Mouse (Mus musculus) bone marrow, adult 2 months (tissue): ENCODE measurements around the gene Ap5z1. TPM values are rescaled to one million over a fixed set of nuclear protein-coding genes. Genes with fewer than 3 reads are reported as not detected.

Experiments
- H3K27ac ChIP-seq: fragments of 200-500 bp; 2 replicates; pipeline ENCODE4 v1.5.1; 2012; ENCODE audit warnings: low read depth, mild to moderate bottlenecking, control low read depth, inconsistent platforms, low read length; ENCODE audit not compliant: control insufficient read depth, poor library complexity, insufficient read depth
- H3K4me1 ChIP-seq: fragments of 200-500 bp; 2 replicates; pipeline ENCODE4 v1.6.1; 2011; ENCODE audit warnings: low read length; ENCODE audit not compliant: control insufficient read depth, insufficient read depth
- H3K4me3 ChIP-seq: fragments of 200-500 bp; replicated peaks from 2 replicates; pipeline ENCODE3; 2011; ENCODE audit warnings: mild to moderate bottlenecking, low read depth, low read length, control low read depth; ENCODE audit not compliant: control insufficient read depth
- CTCF ChIP-seq: fragments of 200-500 bp; IDR thresholded peaks from 2 replicates; pipeline ENCODE4 v1.5.1; 2011; ENCODE audit warnings: low read length, control low read depth; ENCODE audit not compliant: control insufficient read depth, insufficient read depth
- POLR2A ChIP-seq: fragments of 200-500 bp; IDR thresholded peaks from 2 replicates; pipeline ENCODE4 v1.6.1; 2011; ENCODE audit warnings: low read depth, mild to moderate bottlenecking, control low read depth, low read length, borderline replicate concordance; ENCODE audit not compliant: control insufficient read depth
- WGBS: fragments of 180-500 bp; shearing (Covaris S2); methylation state at CpG from one replicate; pipeline ENCODE4 v1.1.7; 2018; 5-methylcytosine and 5-hydroxymethylcytosine counted together
- polyA plus RNA-seq: library from polyadenylated mRNA; stranded (reverse); fragments of >200 nt; gene quantifications from 2 replicates; pipeline ENCODE4 v1.2.4, GENCODE M21; 2011; ENCODE audit warnings: low replicate concordance; ENCODE audit not compliant: missing spikeins, insufficient read depth, insufficient read length

Gene Ap5z1
- polyA plus RNA-seq, 1 experiment = 22.8 TPM

DNA sequence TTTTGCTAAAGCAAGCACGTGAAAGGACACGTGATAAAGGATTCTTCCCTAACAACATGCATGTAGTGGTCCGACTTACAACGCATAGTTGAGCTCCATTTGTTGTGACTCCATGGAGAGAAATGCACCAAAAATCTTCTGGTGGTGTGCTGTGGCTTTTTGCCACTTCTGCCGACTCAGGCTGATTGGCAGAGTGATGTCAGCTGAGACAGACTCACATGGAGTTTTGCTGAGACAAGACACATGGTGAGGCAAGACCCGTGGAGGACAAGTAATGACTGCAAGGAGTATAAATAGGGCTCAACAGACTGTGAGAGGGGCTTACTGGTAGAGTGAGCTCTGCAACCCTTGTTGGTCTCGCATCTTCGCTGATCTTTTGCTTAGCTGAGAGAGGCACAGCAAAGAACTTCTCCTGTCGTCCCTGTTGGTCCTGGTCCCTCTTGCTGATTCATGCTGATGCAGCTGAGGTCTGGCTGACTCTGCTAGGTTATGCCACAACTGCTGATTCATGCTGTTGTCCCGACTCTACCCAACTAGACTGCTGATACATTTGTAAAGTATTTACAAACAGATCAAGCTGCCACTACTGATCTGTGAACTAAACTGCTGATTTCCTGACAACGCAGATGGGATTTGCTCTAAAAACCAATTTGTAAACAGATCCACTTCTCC is 57.6 kb downstream of the Ap5z1 start:
- no peak overlapping the region for H3K27ac ChIP-seq
- H3K4me3 ChIP-seq = no peak overlapping the region
- no peaks in the 10 kb centered on the region for H3K4me1 ChIP-seq
- 63% methylated on average over 11 of the region's 11 CpGs for WGBS
- no peak for TF ChIP-seq POLR2A
- no peak for TF ChIP-seq CTCF

GRCm38 (mm10) chr5:142524711-142525464 is 61.1 kb downstream of the Ap5z1 start:
- WGBS = 76% methylated on average over 8 of the region's 8 CpGs
- Histone ChIP-seq H3K4me3 (no peak overlapping the region), H3K27ac (no peak overlapping the region), H3K4me1 (no peaks in the 10 kb centered on the region)
- TF ChIP-seq POLR2A (no peak), CTCF (no peak)

Other genes starting within 250 kb of the Ap5z1 start
- gene Foxk1, start 62.4 kb upstream of the Ap5z1 start, polyA plus RNA-seq = 5.7 and 9.1 TPM in 2 replicates
- not detected in 2 replicates for gene Papolb, start 66.1 kb downstream of the Ap5z1 start, polyA plus RNA-seq
- 2.2 TPM in 1 of 2 replicates, not detected in the other for gene Radil, start 87.2 kb downstream of the Ap5z1 start, polyA plus RNA-seq
- gene Mmd2, start 144.9 kb downstream of the Ap5z1 start, polyA plus RNA-seq = not detected in 2 replicates
- gene Wipi2, start 163.8 kb downstream of the Ap5z1 start, polyA plus RNA-seq = 29.4 and 41.8 TPM in 2 replicates
- not detected in 2 replicates for gene Slc29a4, start 228.6 kb downstream of the Ap5z1 start, polyA plus RNA-seq